Mouse (Mus musculus) intestine, postnatal 0 days (tissue): ENCODE results near the gene Hmx1. TPM values are rescaled to one million over a fixed set of nuclear protein-coding genes. Genes with fewer than 3 reads are reported as not detected.

Experiments used
- ATAC-seq: fragments of 200-750 bp; cut with Nextera tagmentation; 2 replicates; pipeline ENCODE4 v1.8.0; 2017; ENCODE audit warnings: mild to moderate bottlenecking, moderate TSS enrichment, moderate library complexity
- H3K27ac ChIP-seq: fragments of 300-500 bp; sonication (generic); 2 replicates; pipeline ENCODE4 v1.5.1; 2014; ENCODE audit warnings: mild to moderate bottlenecking, low read depth, low read length, moderate library complexity
- H3K27me3 ChIP-seq: fragments of 300-500 bp; sonication (generic); replicated peaks from 2 replicates; pipeline ENCODE4 v1.6.1; 2014; ENCODE audit warnings: low read length, mixed read lengths; ENCODE audit not compliant: control insufficient read depth, insufficient read depth
- H3K36me3 ChIP-seq: fragments of 300-500 bp; sonication (generic); 2 replicates; pipeline ENCODE4 v1.6.1; 2014; ENCODE audit warnings: mild to moderate bottlenecking, moderate library complexity; ENCODE audit not compliant: control insufficient read depth, insufficient read depth
- H3K4me1 ChIP-seq: fragments of 300-500 bp; sonication (generic); replicated peaks from 2 replicates; pipeline ENCODE4 v1.6.1; 2014; ENCODE audit warnings: antibody characterized with exemption, low read length, mixed read lengths; ENCODE audit not compliant: control insufficient read depth, insufficient read depth
- H3K4me2 ChIP-seq: fragments of 300-500 bp; sonication (generic); replicated peaks from 2 replicates; pipeline ENCODE4 v1.6.1; 2014; ENCODE audit warnings: low read depth, mild to moderate bottlenecking, moderate library complexity
- H3K4me3 ChIP-seq: fragments of 300-500 bp; sonication (generic); 2 replicates; pipeline ENCODE4 v1.5.1; 2014; ENCODE audit warnings: low read depth, low read length
- H3K9ac ChIP-seq: fragments of 300-500 bp; sonication (generic); 2 replicates; pipeline ENCODE4 v1.6.1; 2014; ENCODE audit warnings: mild to moderate bottlenecking, low read depth, low read length
- H3K9me3 ChIP-seq: fragments of 300-500 bp; sonication (generic); 2 replicates; pipeline ENCODE4 v1.6.1; 2016; ENCODE audit warnings: mixed run types; ENCODE audit not compliant: control insufficient read depth
- CTCF ChIP-seq: sonication (generic); IDR thresholded peaks from 2 replicates; pipeline ENCODE4 v1.5.1; 2016; ENCODE audit warnings: low read depth, mild to moderate bottlenecking, control low read depth, antibody characterized with exemption, moderate library complexity
- WGBS: fragments of 180-500 bp; shearing (Covaris S2); extraction: QIAGEN DNeasy Blood & Tissue Kit; methylation state at CpG from one replicate; pipeline ENCODE4 v1.1.7; 2014; 5-methylcytosine and 5-hydroxymethylcytosine counted together
- polyA plus RNA-seq: library from polyadenylated mRNA; unstranded; fragments of >200 nt; fragmentation: Nextera tagmentation; extraction: Ambion mirVana; gene quantifications from 2 replicates; pipeline ENCODE4 v1.2.1, GENCODE M21; 2015

Hmx1 gene
- polyA plus RNA-seq, 1 experiment from 2014 or later = not detected

- ATAC-seq = no peak
These were observed 52.5 kb downstream of the Hmx1 start for GRCm38 (mm10) chr5:35441411-35441810.

GRCm38 (mm10) chr5:35444731-35445130 lies 55.8 kb downstream of the Hmx1 start:
- H3K4me3 ChIP-seq = no peak overlapping the region
- no peak overlapping the region for H3K9ac ChIP-seq
- H3K4me2 ChIP-seq = no peak overlapping the region
- WGBS = 88% methylated on average over 12 of the region's 12 CpGs
- H3K27me3 ChIP-seq = no peaks in the 10 kb centered on the region
- no peaks in the 10 kb centered on the region for H3K4me1 ChIP-seq
- no peak for ATAC-seq
- no peaks in the 10 kb centered on the region for H3K9me3 ChIP-seq
- TF ChIP-seq CTCF = no peak
- no peak overlapping the region for H3K27ac ChIP-seq
- H3K36me3 ChIP-seq = no peaks in the 10 kb centered on the region

More at GRCm38 (mm10) chr5:35441411-35441810, 52.5 kb downstream of the Hmx1 start:
- H3K9ac ChIP-seq = no peak overlapping the region
- H3K36me3 ChIP-seq = no peaks in the 10 kb centered on the region
- H3K4me2 ChIP-seq = no peak overlapping the region
- H3K9me3 ChIP-seq = no peaks in the 10 kb centered on the region
- H3K4me1 ChIP-seq = no peaks in the 10 kb centered on the region
- H3K27me3 ChIP-seq = no peaks in the 10 kb centered on the region
- H3K27ac ChIP-seq = no peak overlapping the region
- H3K4me3 ChIP-seq = no peak overlapping the region
- 67% methylated on average over 8 of the region's 9 CpGs for WGBS
- no peak for TF ChIP-seq CTCF

- H3K27me3 ChIP-seq = no peaks in the 10 kb centered on the region
- TF ChIP-seq CTCF = no peak
- ATAC-seq = no peak
- H3K9ac ChIP-seq = no peak overlapping the region
- 24% methylated on average over 27 of the region's 27 CpGs for WGBS
- H3K9me3 ChIP-seq = no peaks in the 10 kb centered on the region
- no peak overlapping the region for H3K4me3 ChIP-seq
- H3K4me1 ChIP-seq = no peaks in the 10 kb centered on the region
- H3K27ac ChIP-seq = no peak overlapping the region
- 0 out of 2 replicates have a peak overlapping the region, but pooled peaks have one; percentile 17 for H3K4me2 ChIP-seq
- no peaks in the 10 kb centered on the region for H3K36me3 ChIP-seq
These were observed 58.9 kb downstream of the Hmx1 start for GRCm38 (mm10) chr5:35447656-35448443.

Other genes with a start within 250 kb of the Hmx1 start
- 0.13 TPM in 2 replicates for gene Adra2c, start 110.8 kb upstream of the Hmx1 start, polyA plus RNA-seq
- gene Cpz, start 136.6 kb downstream of the Hmx1 start, polyA plus RNA-seq = 4.0 and 4.4 TPM in 2 replicates
- gene Trmt44, start 186.0 kb downstream of the Hmx1 start, polyA plus RNA-seq = 3.6 and 4.6 TPM in 2 replicates
- 19.7 and 21.4 TPM in 2 replicates for gene Acox3, start 193.9 kb downstream of the Hmx1 start, polyA plus RNA-seq